Mouse (Mus musculus): ENCODE results near the gene Trim28.
"Not testable (repeated sequence)": the region's sequence is repeated elsewhere in the genome, so short reads cannot be mapped to it uniquely, and the experiment has no call there.

Gene Trim28

GRCm38 (mm10) chr7:13059536-13059935 is 60.6 kb downstream of the Trim28 start:
- DNase-seq (ENCODE audit: low spot score in 2 of 2): no peak

- not testable (repeated sequence) for DNase-seq (ENCODE audit: low spot score in 2 of 2)
Observed at GRCm38 (mm10) chr7:13063399-13063798, 64.5 kb downstream of the Trim28 start.

- no peak for DNase-seq (ENCODE audit: low spot score in 2 of 2)
Observed at GRCm38 (mm10) chr7:13072293-13072692, 73.4 kb downstream of the Trim28 start.

Data from right cerebral cortex, postnatal 10 days (tissue).